Mouse (Mus musculus): ENCODE results near the gene Tmem150b. TPM values are rescaled to one million over a fixed set of nuclear protein-coding genes. Genes with fewer than 3 reads are reported as not detected.

Gene Tmem150b
- polyA plus RNA-seq (2011; ENCODE audit: insufficient read depth, insufficient read length, low replicate concordance, missing spikeins): 5.1 and 7.2 TPM in 2 replicates

DNA sequence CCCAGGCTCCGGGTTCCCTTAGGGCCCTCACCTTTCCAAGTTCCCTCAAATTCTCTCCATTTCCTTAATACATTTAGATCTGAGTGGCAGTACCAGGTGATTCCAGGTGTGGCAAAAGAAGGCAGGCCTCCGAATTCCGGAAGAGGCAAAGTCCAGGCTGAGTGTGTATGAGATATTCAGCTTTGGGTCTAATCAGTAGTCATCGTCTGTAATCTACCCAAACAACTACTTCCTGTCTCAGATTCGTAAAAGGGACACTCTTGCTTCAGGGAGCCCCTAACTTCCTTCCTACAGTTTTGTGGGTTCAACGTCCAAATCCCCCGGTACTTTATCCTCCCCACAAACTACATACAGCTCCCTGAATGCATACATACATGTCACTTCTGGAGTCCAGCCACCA lies at the start of gene Tmem150b:
Gene Tmem150b (minus strand): TSS at position 81 of the 400 bp plus-strand sequence.
- Histone ChIP-seq H3K4me3 (replicated peaks; ENCODE audit: control insufficient read depth, low read depth, low read length) (peak within 1 kb of the TSS; percentile 69), H3K27ac (ENCODE audit: control insufficient read depth, insufficient read depth, low read depth, low read length, poor library complexity) (peak within 1 kb of the TSS; percentile 73), H3K4me1 (ENCODE audit: control insufficient read depth, insufficient read depth, low read length) (peaks cover 6% of the 10 kb centered on the region; the same call in 1 of the 2 replicates)
- WGBS: 1% methylated on average over 7 of the region's 7 CpGs
- no peak for TF ChIP-seq POLR2A (IDR thresholded peaks at IDR 0.05; ENCODE audit: borderline replicate concordance, control insufficient read depth, low read depth, low read length)
- no peak for TF ChIP-seq CTCF (IDR thresholded peaks at IDR 0.05; ENCODE audit: control insufficient read depth, insufficient read depth, low read length)

DNA sequence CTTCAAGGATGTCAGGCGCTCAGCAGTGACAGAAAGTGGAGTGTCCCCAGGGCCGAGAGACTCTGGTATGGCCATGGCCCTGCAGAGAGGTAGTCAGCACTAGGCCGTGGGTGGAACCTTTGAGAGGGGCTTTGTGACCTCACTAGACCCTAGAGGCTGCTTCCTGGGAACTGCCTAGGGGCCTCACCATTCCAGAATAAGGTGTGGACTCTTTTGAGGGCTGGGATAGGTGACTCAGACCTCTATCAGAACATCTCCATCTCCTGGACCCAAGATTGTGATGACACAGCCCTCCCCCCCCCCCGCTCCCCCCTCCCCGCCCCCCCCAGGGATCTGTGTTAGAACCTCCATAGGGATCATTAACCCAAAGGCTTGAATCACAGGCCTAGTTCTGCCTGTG lies 46.2 kb upstream of the Tmem150b start, which contains the start of gene Fam71e2:
Gene Fam71e2 (minus strand): TSS at position 101 of the 400 bp plus-strand sequence.
- Histone ChIP-seq H3K4me1 (ENCODE audit: control insufficient read depth, insufficient read depth, low read length) (no peaks in the 10 kb centered on the region), H3K4me3 (replicated peaks; ENCODE audit: control insufficient read depth, low read depth, low read length) (no peak within 1 kb of the TSS), H3K27ac (ENCODE audit: control insufficient read depth, insufficient read depth, low read depth, low read length, poor library complexity) (no peak within 1 kb of the TSS)
- 75% methylated on average over 5 of the region's 5 CpGs for whole genome bisulfite sequencing
- TF ChIP-seq CTCF (IDR thresholded peaks at IDR 0.05; ENCODE audit: control insufficient read depth, insufficient read depth, low read length) (no peak), POLR2A (IDR thresholded peaks at IDR 0.05; ENCODE audit: borderline replicate concordance, control insufficient read depth, low read depth, low read length) (no peak)

DNA sequence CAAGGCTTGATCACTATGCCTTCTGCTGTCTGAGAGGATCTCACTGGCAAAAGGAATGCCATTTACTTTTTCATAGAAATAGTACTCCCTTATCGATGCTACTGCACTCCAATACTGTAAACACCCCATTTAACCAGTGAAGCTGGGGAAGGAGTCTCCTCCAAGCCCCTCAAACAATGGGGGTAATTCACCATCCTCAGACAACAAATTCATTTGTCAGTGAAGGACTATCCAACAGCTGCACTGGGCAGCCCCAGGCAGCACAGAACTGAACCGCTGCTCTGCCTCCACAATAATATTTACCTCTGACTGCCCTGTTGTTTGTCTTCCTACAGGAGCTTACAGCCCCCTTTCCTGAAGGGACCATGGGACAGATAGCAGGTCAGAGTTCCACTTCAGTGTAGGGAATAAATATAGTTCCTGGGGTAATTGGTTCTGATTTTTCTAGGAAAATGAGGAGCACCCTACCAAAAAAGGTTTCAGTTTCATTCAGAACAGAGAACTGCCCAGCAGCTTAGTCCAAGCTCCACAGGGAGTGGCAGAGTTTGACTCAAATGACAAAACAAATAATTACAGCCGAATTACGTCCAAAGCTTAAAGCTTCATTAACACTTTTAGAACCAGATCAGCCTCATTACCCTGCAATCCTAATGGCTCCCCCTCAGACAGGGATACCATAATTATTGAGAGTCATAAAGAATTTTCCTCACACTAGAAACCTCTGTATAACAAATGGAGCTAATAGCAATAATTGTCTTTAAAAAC lies 40.1 kb upstream of the Tmem150b start:
- 45% methylated on average over 4 of the region's 4 CpGs for whole genome bisulfite sequencing
- H3K27ac ChIP-seq (ENCODE audit: control insufficient read depth, insufficient read depth, low read depth, low read length, poor library complexity): no peak overlapping the region
- H3K4me1 ChIP-seq (ENCODE audit: control insufficient read depth, insufficient read depth, low read length): no peaks in the 10 kb centered on the region
- no peak overlapping the region for H3K4me3 ChIP-seq (replicated peaks; ENCODE audit: control insufficient read depth, low read depth, low read length)
- TF ChIP-seq POLR2A (IDR thresholded peaks at IDR 0.05; ENCODE audit: borderline replicate concordance, control insufficient read depth, low read depth, low read length): no peak
- TF ChIP-seq CTCF (IDR thresholded peaks at IDR 0.05; ENCODE audit: control insufficient read depth, insufficient read depth, low read length): no peak

DNA sequence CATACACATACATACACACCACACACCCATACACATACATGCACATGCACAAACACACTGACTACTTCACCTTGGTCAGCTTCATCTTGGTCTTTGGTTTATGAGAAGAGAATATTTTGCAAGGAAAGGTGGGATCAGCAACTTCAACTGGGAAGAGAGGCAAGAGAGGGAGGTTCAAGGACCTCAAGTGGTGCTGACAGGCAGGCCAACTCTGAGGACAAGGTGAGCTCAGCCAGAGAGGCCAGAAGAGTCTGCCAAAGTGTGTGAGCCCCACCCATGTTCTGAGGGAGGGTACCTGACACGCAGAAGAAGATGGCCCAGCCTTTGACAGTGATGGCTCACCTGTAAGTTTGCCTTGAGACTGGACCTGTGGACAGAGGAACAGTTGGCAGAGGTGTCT lies 34.6 kb upstream of the Tmem150b start:
- 39% methylated on average over 1 of the region's 1 CpGs for WGBS
- Histone ChIP-seq H3K4me1 (ENCODE audit: control insufficient read depth, insufficient read depth, low read length) (no peaks in the 10 kb centered on the region), H3K27ac (ENCODE audit: control insufficient read depth, insufficient read depth, low read depth, low read length, poor library complexity) (no peak overlapping the region), H3K4me3 (replicated peaks; ENCODE audit: control insufficient read depth, low read depth, low read length) (no peak overlapping the region)
- TF ChIP-seq POLR2A (IDR thresholded peaks at IDR 0.05; ENCODE audit: borderline replicate concordance, control insufficient read depth, low read depth, low read length): no peak
- no peak for TF ChIP-seq CTCF (IDR thresholded peaks at IDR 0.05; ENCODE audit: control insufficient read depth, insufficient read depth, low read length)

DNA sequence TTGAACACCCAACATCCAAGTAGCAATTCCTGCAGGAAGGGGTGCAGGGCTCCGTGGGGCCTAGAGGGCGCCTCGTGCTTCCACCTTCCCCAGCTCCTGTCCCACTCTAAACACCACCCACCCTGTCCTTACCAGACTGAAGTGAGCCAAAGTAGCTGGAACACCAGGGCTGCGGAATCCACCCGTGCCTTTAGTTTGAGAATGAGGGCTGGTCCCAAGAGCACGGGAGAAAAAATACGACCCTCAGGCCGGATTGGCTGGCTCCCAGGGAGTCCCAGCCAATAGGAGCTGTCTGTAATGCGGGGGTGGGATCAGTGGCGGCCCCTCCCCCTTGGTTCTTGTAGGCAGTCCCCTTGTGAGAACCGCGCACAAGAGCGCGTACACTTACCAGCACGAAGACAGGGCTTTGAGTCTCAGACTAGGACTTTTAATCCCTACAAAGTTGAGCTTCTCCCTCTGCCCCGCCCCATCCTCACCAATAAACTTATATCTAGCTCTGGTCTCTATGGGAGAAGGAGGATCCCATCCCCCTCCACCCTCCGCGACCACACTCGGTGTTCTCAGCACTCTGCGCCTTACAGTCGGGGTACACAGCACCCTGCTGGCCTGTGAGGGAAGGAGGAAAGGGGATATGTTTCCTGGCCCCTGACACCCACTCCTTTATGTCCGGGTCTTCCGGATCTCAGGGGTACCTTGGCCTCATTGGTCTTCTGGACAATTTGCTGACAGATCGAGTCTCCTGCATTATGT lies 27.9 kb upstream of the Tmem150b start, which contains the start of gene Cox6b2:
Gene Cox6b2 (minus strand): TSS at position 274 of the 750 bp plus-strand sequence.
- peak within 1 kb of the TSS; percentile 35 for H3K27ac ChIP-seq (ENCODE audit: control insufficient read depth, insufficient read depth, low read depth, low read length, poor library complexity)
- peaks cover 9% of the 10 kb centered on the region for H3K4me1 ChIP-seq (ENCODE audit: control insufficient read depth, insufficient read depth, low read length)
- 8% methylated on average over 24 of the region's 24 CpGs for WGBS
- peak within 1 kb of the TSS; percentile 58 for H3K4me3 ChIP-seq (replicated peaks; ENCODE audit: control insufficient read depth, low read depth, low read length)
- TF ChIP-seq POLR2A (IDR thresholded peaks at IDR 0.05; ENCODE audit: borderline replicate concordance, control insufficient read depth, low read depth, low read length) (0 out of 2 replicates have a peak, but pooled peaks have one; percentile 24), CTCF (IDR thresholded peaks at IDR 0.05; ENCODE audit: control insufficient read depth, insufficient read depth, low read length) (no peak)

- TF ChIP-seq CTCF (IDR thresholded peaks at IDR 0.05; ENCODE audit: control insufficient read depth, insufficient read depth, low read length) (no peak), POLR2A (IDR thresholded peaks at IDR 0.05; ENCODE audit: borderline replicate concordance, control insufficient read depth, low read depth, low read length) (no peak)
- H3K4me3 ChIP-seq (replicated peaks; ENCODE audit: control insufficient read depth, low read depth, low read length): peak overlapping the region; percentile 58
- H3K4me1 ChIP-seq (ENCODE audit: control insufficient read depth, insufficient read depth, low read length): peaks cover 9% of the 10 kb centered on the region
- H3K27ac ChIP-seq (ENCODE audit: control insufficient read depth, insufficient read depth, low read depth, low read length, poor library complexity): peak overlapping the region; percentile 35
- 2% methylated on average over 30 of the region's 30 CpGs for WGBS
Measured at GRCm38 (mm10) chr7:4751971-4752820, 27.1 kb upstream of the Tmem150b start.

DNA sequence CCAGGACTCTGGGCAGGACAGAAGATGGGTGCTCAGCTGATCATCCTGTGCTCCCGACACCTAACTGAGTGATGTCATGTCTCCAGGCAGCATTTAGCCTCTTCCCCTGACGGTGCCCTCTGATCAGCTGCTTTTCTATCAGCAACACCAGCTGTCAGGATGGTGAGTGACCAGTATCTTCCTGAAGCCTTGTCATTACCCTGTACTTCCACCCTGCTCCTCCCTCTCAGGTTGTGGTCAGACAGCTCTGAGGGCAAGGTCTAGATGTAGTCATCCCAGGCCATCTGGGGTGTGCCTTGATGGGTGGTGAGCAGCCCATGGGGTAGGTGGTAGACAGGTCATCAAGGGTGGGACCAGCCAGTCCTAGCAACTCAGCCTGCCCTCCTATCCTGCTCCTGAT lies 24.1 kb upstream of the Tmem150b start:
- Histone ChIP-seq H3K27ac (ENCODE audit: control insufficient read depth, insufficient read depth, low read depth, low read length, poor library complexity) (peak overlapping the region; percentile 17; the same call in 1 of the 2 replicates), H3K4me3 (replicated peaks; ENCODE audit: control insufficient read depth, low read depth, low read length) (no peak overlapping the region), H3K4me1 (ENCODE audit: control insufficient read depth, insufficient read depth, low read length) (peaks cover 11% of the 10 kb centered on the region)
- WGBS: 49% methylated on average over 2 of the region's 2 CpGs
- TF ChIP-seq CTCF (IDR thresholded peaks at IDR 0.05; ENCODE audit: control insufficient read depth, insufficient read depth, low read length) (no peak), POLR2A (IDR thresholded peaks at IDR 0.05; ENCODE audit: borderline replicate concordance, control insufficient read depth, low read depth, low read length) (no peak)

Measured in bone marrow, adult 2 months (tissue).